ENCODE assay signal across 16 mouse cellular contexts in genomic region chr11:119509165-119509776, GRCm38 (mm10). TPM values are rescaled to one million over a fixed set of nuclear protein-coding genes. Genes with fewer than 3 reads are reported as not detected.
DNase-seq lines count a peak whose midpoint lies in the region; ATAC-seq and TF ChIP-seq lines count a peak whose summit lies in the region.
"Had no signal": no experiment of that assay in that cellular context is flagged by ENCODE, and none has a peak within 500 bp of the region (broad histone marks: within the 10 kb centered on the region; RNA-seq: fewer than 3 reads in every experiment).

No protein-coding gene starts in this region.

- H3K4me3 ChIP-seq in neural tube, embryonic 11.5 days (ENCODE audit: low read depth, low read length): no peak overlapping the region
- H3K4me3 ChIP-seq in forebrain, embryonic 14.5 days (ENCODE audit: low read depth, low read length): no peak overlapping the region
- H3K4me3 ChIP-seq in midbrain, embryonic 11.5 days (ENCODE audit: low read depth, low read length): no peak overlapping the region
- H3K4me3 ChIP-seq in neural tube, embryonic 15.5 days (replicated peaks): no peak overlapping the region
- no peak overlapping the region for H3K4me3 ChIP-seq in thymus, adult 2 months (ENCODE audit: control insufficient read depth, insufficient read depth, low read length)

- TF ChIP-seq POLR2A in thymus, adult 2 months (IDR thresholded peaks at IDR 0.05; ENCODE audit: control insufficient read depth, extremely low read depth, insufficient read depth, low read length, poor library complexity): no peak

- H3K4me2 ChIP-seq in neural tube, embryonic 11.5 days (ENCODE audit: low read depth): no peak overlapping the region; the same call in 1 of the 2 replicates
- H3K4me2 ChIP-seq in forebrain, embryonic 14.5 days (ENCODE audit: low read length): no peak overlapping the region
- no peak overlapping the region for H3K4me2 ChIP-seq in midbrain, embryonic 11.5 days
- H3K4me2 ChIP-seq in neural tube, embryonic 15.5 days: no peak overlapping the region

- H3K4me1 ChIP-seq in neural tube, embryonic 11.5 days (ENCODE audit: control insufficient read depth, insufficient read depth, low read length): peaks cover 16% of the 10 kb centered on the region; the same call in 1 of the 2 replicates
- H3K4me1 ChIP-seq in forebrain, embryonic 14.5 days (ENCODE audit: control insufficient read depth, insufficient read depth, low read length): peaks cover 23% of the 10 kb centered on the region
- peaks cover 9% of the 10 kb centered on the region for H3K4me1 ChIP-seq in midbrain, embryonic 11.5 days (ENCODE audit: control insufficient read depth, insufficient read depth, low read length)
- peaks cover 14% of the 10 kb centered on the region for H3K4me1 ChIP-seq in neural tube, embryonic 15.5 days
- no peaks in the 10 kb centered on the region for H3K4me1 ChIP-seq in thymus, adult 2 months (replicated peaks; ENCODE audit: control insufficient read depth, insufficient read depth, low read length)

- no peaks in the 10 kb centered on the region for H3K9me3 ChIP-seq in neural tube, embryonic 11.5 days (ENCODE audit: control insufficient read depth, low read length)
- H3K9me3 ChIP-seq in forebrain, embryonic 14.5 days (replicated peaks; ENCODE audit: control insufficient read depth, low read length): no peaks in the 10 kb centered on the region
- H3K9me3 ChIP-seq in midbrain, embryonic 11.5 days (ENCODE audit: control insufficient read depth, low read length): no peaks in the 10 kb centered on the region
- H3K9me3 ChIP-seq in neural tube, embryonic 15.5 days (replicated peaks): no peaks in the 10 kb centered on the region

- TF ChIP-seq CTCF in thymus, adult 2 months (IDR thresholded peaks at IDR 0.05; ENCODE audit: borderline replicate concordance, control insufficient read depth, extremely low read depth, insufficient read depth, low read length, poor library complexity): no peak

- ATAC-seq in neural tube, embryonic 11.5 days (ENCODE audit: insufficient read depth, low FRiP score, low TSS enrichment): peak; percentile 67
- peak; percentile 43 for ATAC-seq in forebrain, embryonic 14.5 days
- peak; percentile 4; the same call in 1 of the 2 replicates for ATAC-seq in midbrain, embryonic 11.5 days (ENCODE audit: low FRiP score)
- no peak for ATAC-seq in neural tube, embryonic 15.5 days (ENCODE audit: low FRiP score)
- ATAC-seq: intestine, postnatal 0 days had no signal

- peak; percentile 63 for DNase-seq in neural tube, embryonic 11.5 days (ENCODE audit: low spot score)
- no peak for DNase-seq in neural tube, embryonic 10.5 days (ENCODE audit: extremely low spot score, low spot score)
- peak; percentile 57 for DNase-seq in forebrain, embryonic 14.5 days (ENCODE audit: low spot score)
- peak; percentile 83 for DNase-seq in midbrain, embryonic 11.5 days (ENCODE audit: low spot score, missing footprints)
- DNase-seq in adrenal gland, adult (ENCODE audit: inconsistent age in 2 of 2, low spot score in 1 of 2): no peak
- DNase-seq in gastrocnemius, postnatal 25 days: no peak
- no peak for DNase-seq in thymus, adult 2 months
- DNase-seq: adrenal gland, adult 8-10 months; cerebellum, postnatal 36 days; gastrocnemius, postnatal 36 days; kidney, postnatal 36 days; liver; thymus, postnatal 4 days had no signal

- H3K9ac ChIP-seq in neural tube, embryonic 11.5 days (ENCODE audit: low read length): no peak overlapping the region
- H3K9ac ChIP-seq in forebrain, embryonic 14.5 days (ENCODE audit: low read length): no peak overlapping the region
- no peak overlapping the region for H3K9ac ChIP-seq in midbrain, embryonic 11.5 days (ENCODE audit: low read length)
- no peak overlapping the region for H3K9ac ChIP-seq in neural tube, embryonic 15.5 days (replicated peaks)

- no peaks in the 10 kb centered on the region for H3K27me3 ChIP-seq in neural tube, embryonic 11.5 days (ENCODE audit: control insufficient read depth, insufficient read depth, low read length)
- H3K27me3 ChIP-seq in forebrain, embryonic 14.5 days (replicated peaks; ENCODE audit: control insufficient read depth, insufficient read depth, low read length): no peaks in the 10 kb centered on the region
- no peaks in the 10 kb centered on the region; the same call in 1 of the 2 replicates for H3K27me3 ChIP-seq in midbrain, embryonic 11.5 days (ENCODE audit: control insufficient read depth, insufficient read depth, low read length)
- H3K27me3 ChIP-seq in neural tube, embryonic 15.5 days (replicated peaks): no peaks in the 10 kb centered on the region
- H3K27me3 ChIP-seq in thymus, adult 2 months (ENCODE audit: control insufficient read depth, insufficient read depth, low read length): no peaks in the 10 kb centered on the region; the same call in 1 of the 2 replicates

- H3K27ac ChIP-seq in neural tube, embryonic 11.5 days (ENCODE audit: low read depth, low read length): peak overlapping the region; percentile 69; the same call in 1 of the 2 replicates
- H3K27ac ChIP-seq in forebrain, embryonic 14.5 days (ENCODE audit: low read depth, low read length): peak overlapping the region; percentile 70
- no peak overlapping the region; the same call in 1 of the 2 replicates for H3K27ac ChIP-seq in midbrain, embryonic 11.5 days (ENCODE audit: low read depth, low read length)
- peak overlapping the region; percentile 41 for H3K27ac ChIP-seq in neural tube, embryonic 15.5 days (replicated peaks)
- H3K27ac ChIP-seq in thymus, adult 2 months (ENCODE audit: control insufficient read depth, insufficient read depth, low read length): no peak overlapping the region

- H3K36me3 ChIP-seq in neural tube, embryonic 11.5 days (ENCODE audit: control insufficient read depth, insufficient read depth, low read length): no peaks in the 10 kb centered on the region; the same call in 1 of the 2 replicates
- peaks cover 40% of the 10 kb centered on the region for H3K36me3 ChIP-seq in forebrain, embryonic 14.5 days (ENCODE audit: control insufficient read depth, insufficient read depth, low read length)
- H3K36me3 ChIP-seq in midbrain, embryonic 11.5 days (ENCODE audit: control insufficient read depth, insufficient read depth, low read length): peaks cover 7% of the 10 kb centered on the region
- peaks cover 32% of the 10 kb centered on the region for H3K36me3 ChIP-seq in neural tube, embryonic 15.5 days
- H3K36me3 ChIP-seq in thymus, adult 2 months (ENCODE audit: control insufficient read depth, insufficient read depth, low read length): peaks cover 11% of the 10 kb centered on the region

- WGBS in neural tube, embryonic 11.5 days: 45% methylated on average over 5 of the region's 5 CpGs
- 26% methylated on average over 5 of the region's 5 CpGs for WGBS in forebrain, embryonic 14.5 days
- WGBS in midbrain, embryonic 11.5 days: 55% methylated on average over 5 of the region's 5 CpGs
- 28% methylated on average over 5 of the region's 5 CpGs for WGBS in neural tube, embryonic 15.5 days
- 90% methylated on average over 5 of the region's 5 CpGs for WGBS in thymus, adult 2 months

RNA-seq across cellular contexts. Expression of gene Endov, which starts 18.1 kb away (rescaled TPM):
- polyA plus RNA-seq in neural tube, embryonic 11.5 days (2014; fragmentation: Nextera tagmentation; extraction: Ambion mirVana): 13.9 and 18.1 TPM in 2 replicates
- 15.9 and 18.0 TPM in 2 replicates for polyA plus RNA-seq in forebrain, embryonic 14.5 days (2014; fragmentation: Nextera tagmentation; extraction: Ambion mirVana)
- 13.2 and 14.0 TPM in 2 replicates for polyA plus RNA-seq in midbrain, embryonic 11.5 days (2014; fragmentation: Nextera tagmentation; extraction: Ambion mirVana)
- polyA plus RNA-seq in neural tube, embryonic 15.5 days (2015; fragmentation: Nextera tagmentation; extraction: Ambion mirVana): 15.1 and 15.8 TPM in 2 replicates
- total RNA-seq in gastrocnemius, postnatal 25 days (2021): 1 to 10 TPM; 3.9 to 4.8 TPM
- 30.7 and 31.1 TPM in 2 replicates for polyA plus RNA-seq in thymus, adult 2 months (2012; rRNA removed)

RNA-seq across cellular contexts. Expression of gene Nptx1, which starts 38.3 kb away (rescaled TPM):
- polyA plus RNA-seq in neural tube, embryonic 11.5 days (2014; fragmentation: Nextera tagmentation; extraction: Ambion mirVana): 8.3 and 9.2 TPM in 2 replicates
- polyA plus RNA-seq in forebrain, embryonic 14.5 days (2014; fragmentation: Nextera tagmentation; extraction: Ambion mirVana): 4.1 and 6.7 TPM in 2 replicates
- 2.5 and 3.0 TPM in 2 replicates for polyA plus RNA-seq in midbrain, embryonic 11.5 days (2014; fragmentation: Nextera tagmentation; extraction: Ambion mirVana)
- polyA plus RNA-seq in neural tube, embryonic 15.5 days (2015; fragmentation: Nextera tagmentation; extraction: Ambion mirVana): 26.0 and 28.3 TPM in 2 replicates
- under 1 TPM; 0.08 to 0.19 TPM for total RNA-seq in gastrocnemius, postnatal 25 days (2021)
- 0.85 and 0.89 TPM in 2 replicates for polyA plus RNA-seq in thymus, adult 2 months (2012; rRNA removed)
- total RNA-seq: megakaryocyte-erythroid progenitor cell, adult 5-6 weeks had no signal

Comparison
In these comparisons a context has a peak if more than half of its experiments do, and no peak if none do; other contexts are left out.
1. DNase-seq: peak in neural tube, embryonic 11.5 days (single experiment), forebrain, embryonic 14.5 days (single experiment) and midbrain, embryonic 11.5 days (single experiment); none in neural tube, embryonic 10.5 days (single experiment), adrenal gland, adult (0 of 2), gastrocnemius, postnatal 25 days (single experiment) and thymus, adult 2 months (single experiment).
2. H3K27ac ChIP-seq: peak in neural tube, embryonic 11.5 days (single experiment), forebrain, embryonic 14.5 days (single experiment) and neural tube, embryonic 15.5 days (single experiment); none in midbrain, embryonic 11.5 days (single experiment) and thymus, adult 2 months (single experiment).